In genomic region chr4:46684160-46684559, GRCm38 (mm10) we compare ENCODE assay signal across 9 mouse cellular contexts. TPM values are rescaled to one million over a fixed set of nuclear protein-coding genes. Genes with fewer than 3 reads are reported as not detected.
DNase-seq lines count a peak whose midpoint lies in the region; ATAC-seq lines count a peak whose summit lies in the region.
"Had no signal": no experiment of that assay in that cellular context is flagged by ENCODE, and none has a peak within 500 bp of the region (broad histone marks: within the 10 kb centered on the region; RNA-seq: fewer than 3 reads in every experiment).

No protein-coding gene starts in this region.

- 0 out of 2 replicates have a peak, but pooled peaks cover 2% of the 10 kb centered on the region for H3K27me3 ChIP-seq in lung, embryonic 15.5 days
- no peaks in the 10 kb centered on the region for H3K27me3 ChIP-seq in embryonic facial prominence, embryonic 10.5 days (replicated peaks; ENCODE audit: low read depth, poor library complexity, severe bottlenecking)

- no peak overlapping the region for H3K9ac ChIP-seq in lung, embryonic 15.5 days
- H3K9ac ChIP-seq: embryonic facial prominence, embryonic 15.5 days had no signal

- WGBS in lung, embryonic 15.5 days: 40% methylated on average over 6 of the region's 6 CpGs
- 75% methylated on average over 6 of the region's 6 CpGs for WGBS in embryonic facial prominence, embryonic 10.5 days

- no peak overlapping the region for H3K4me2 ChIP-seq in lung, embryonic 15.5 days
- H3K4me2 ChIP-seq: embryonic facial prominence, embryonic 15.5 days had no signal

- H3K9me3 ChIP-seq in lung, embryonic 15.5 days: no peaks in the 10 kb centered on the region
- no peaks in the 10 kb centered on the region for H3K9me3 ChIP-seq in embryonic facial prominence, embryonic 10.5 days
- H3K9me3 ChIP-seq: embryonic facial prominence, embryonic 15.5 days had no signal

- intact Hi-C loops in left cerebral cortex, postnatal 36 days (cut with DNase I): no loop called here

- peak; percentile 28 for DNase-seq in adrenal gland, postnatal 10 days
- DNase-seq in adrenal gland, postnatal 25 days: no peak
- DNase-seq in lung, postnatal 25 days (ENCODE audit: low spot score): no peak
- peak; percentile 33 to 64 for DNase-seq in frontal cortex, postnatal 25 days (ENCODE audit: low spot score in 2 of 2)
- peak; percentile 86 to 87 for DNase-seq in left cerebral cortex, postnatal 36 days (ENCODE audit: low spot score in 2 of 2)
- DNase-seq in embryonic facial prominence, embryonic 10.5 days (ENCODE audit: low spot score): no peak

- H3K4me1 ChIP-seq in lung, embryonic 15.5 days: no peaks in the 10 kb centered on the region
- no peaks in the 10 kb centered on the region for H3K4me1 ChIP-seq in embryonic facial prominence, embryonic 10.5 days
- H3K4me1 ChIP-seq: embryonic facial prominence, embryonic 15.5 days had no signal

- no peaks in the 10 kb centered on the region for H3K36me3 ChIP-seq in lung, embryonic 15.5 days
- H3K36me3 ChIP-seq in embryonic facial prominence, embryonic 10.5 days (replicated peaks): no peaks in the 10 kb centered on the region
- H3K36me3 ChIP-seq: embryonic facial prominence, embryonic 15.5 days had no signal

- H3K4me3 ChIP-seq in lung, embryonic 15.5 days: no peak overlapping the region
- H3K4me3 ChIP-seq in embryonic facial prominence, embryonic 10.5 days: no peak overlapping the region
- H3K4me3 ChIP-seq: embryonic facial prominence, embryonic 15.5 days had no signal

- peak; percentile 52; the same call in 1 of the 2 replicates for ATAC-seq in lung, embryonic 15.5 days (ENCODE audit: borderline replicate concordance, extremely low read depth, low FRiP score, low TSS enrichment)
- no peak for ATAC-seq in granulocyte monocyte progenitor cell, adult 5-6 weeks (replicated peaks; ENCODE audit: poor library complexity, severe bottlenecking)

- H3K27ac ChIP-seq in lung, embryonic 15.5 days: no peak overlapping the region
- H3K27ac ChIP-seq in embryonic facial prominence, embryonic 10.5 days (replicated peaks): no peak overlapping the region
- H3K27ac ChIP-seq: embryonic facial prominence, embryonic 15.5 days had no signal

RNA-seq across cellular contexts. Expression of gene Tbc1d2, which starts 34.2 kb away (rescaled TPM):
- 1 to 10 TPM; 2.2 to 3.7 TPM for total RNA-seq in adrenal gland, postnatal 10 days (2021)
- total RNA-seq in adrenal gland, postnatal 25 days (2021): 2.1 and 2.9 TPM in 2 replicates
- 3.6 and 3.9 TPM in 2 replicates for polyA plus RNA-seq in lung, embryonic 15.5 days (2015; fragmentation: Nextera tagmentation; extraction: Ambion mirVana)
- total RNA-seq in left cerebral cortex, postnatal 36 days (2021): 1 to 10 TPM; 2.7 to 3.8 TPM
- polyA plus RNA-seq in embryonic facial prominence, embryonic 10.5 days (2016; fragmentation: Nextera tagmentation; extraction: Ambion mirVana): 2.3 TPM in 2 replicates
- 5.4 and 8.7 TPM in 2 replicates for total RNA-seq in granulocyte monocyte progenitor cell, adult 5-6 weeks (2014; fragmentation: Nextera tagmentation)
- 4.4 and 6.8 TPM in 2 replicates for total RNA-seq in granulocyte monocyte progenitor cell, adult 5-6 weeks (2017)

Comparison
In these comparisons a context has a peak if more than half of its experiments do, and no peak if none do; other contexts are left out.
1. DNase-seq: peak in adrenal gland, postnatal 10 days (single experiment), frontal cortex, postnatal 25 days (2 of 2) and left cerebral cortex, postnatal 36 days (2 of 2); none in adrenal gland, postnatal 25 days (single experiment), lung, postnatal 25 days (single experiment) and embryonic facial prominence, embryonic 10.5 days (single experiment).